Mouse (Mus musculus): ENCODE results near the gene Alg5.

- TF ChIP-seq GATA1 (IDR thresholded peaks at IDR 0.05; ENCODE audit: borderline replicate concordance, low read length) (no peak), FLI1 (IDR thresholded peaks at IDR 0.05; ENCODE audit: low read length) (no peak)
Observed at GRCm38 (mm10) chr3:54699759-54700301, 35.5 kb upstream of the Alg5 start.
